ENCODE assay signal across 22 mouse cellular contexts in the genomic region with DNA sequence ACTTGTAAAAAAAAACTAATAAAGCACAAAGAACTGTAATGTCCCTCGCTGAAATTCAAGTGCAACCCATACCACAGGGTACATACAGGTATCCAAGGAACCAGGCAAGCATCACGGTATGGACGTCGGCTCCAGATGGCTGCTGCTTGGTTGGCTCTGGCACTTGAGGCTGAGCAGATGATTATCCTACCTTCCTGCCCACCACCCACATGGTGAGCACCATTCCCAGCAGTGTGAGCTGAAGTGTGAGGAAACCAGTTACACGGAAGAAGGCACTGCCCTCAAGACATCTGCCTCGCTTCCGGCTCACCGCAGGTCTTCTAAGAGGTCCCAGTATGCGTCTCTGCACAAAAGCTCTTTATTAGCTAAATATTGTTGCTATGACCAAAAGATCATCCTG.
DNase-seq lines count a peak whose midpoint lies in the region; TF ChIP-seq lines count a peak whose summit lies in the region.
"Had no signal": no experiment of that assay in that cellular context is flagged by ENCODE, and none has a peak within 500 bp of the region (broad histone marks: within the 10 kb centered on the region; RNA-seq: fewer than 3 reads in every experiment).

No protein-coding gene starts in this region.

- no peak overlapping the region for H3K4me3 ChIP-seq in embryonic fibroblast, embryonic 13.5 days (ENCODE audit: insufficient read depth, low read length)
- H3K4me3 ChIP-seq: forebrain, embryonic 12.5 days; gastrocnemius, adult 2 months; heart, embryonic 10.5 days; layer of hippocampus, adult 2 months; liver, embryonic 13.5 days; midbrain, embryonic 13.5 days had no signal

- TF ChIP-seq CTCF in embryonic fibroblast, embryonic 13.5 days (IDR thresholded peaks at IDR 0.05; ENCODE audit: borderline replicate concordance, insufficient read depth, low read length), result no peak

- DNase-seq in heart, adult 11 months, result peak; percentile 34
- no peak for DNase-seq in heart, adult 18-20 months
- DNase-seq in left cerebral cortex, adult 18-20 months (ENCODE audit: low spot score in 2 of 2), result peak; percentile 34 to 53
- no peak for DNase-seq in left cerebral cortex, adult 11 months (ENCODE audit: low spot score)
- DNase-seq in right cerebral cortex, adult 18-20 months, result peak; percentile 47
- DNase-seq in right cerebral cortex, postnatal 36 days (ENCODE audit: low spot score in 2 of 2), result no peak
- DNase-seq in ovary, adult 18-20 months (ENCODE audit: low spot score), result no peak
- DNase-seq: adrenal gland, postnatal 36 days; B cell, adult 2 months; cerebellum, adult 11 months; gastrocnemius, adult 2 months; heart, postnatal 4 days; kidney, postnatal 10 days; liver, embryonic 13.5 days; lung, adult 2 months; lung, postnatal 14 days had no signal

- 0 out of 2 replicates have a peak, but pooled peaks cover 5% of the 10 kb centered on the region for H3K4me1 ChIP-seq in embryonic fibroblast, embryonic 13.5 days (ENCODE audit: control insufficient read depth, insufficient read depth, low read length)

- H3K27ac ChIP-seq in embryonic fibroblast, embryonic 13.5 days (ENCODE audit: insufficient read depth, low read length), result peak overlapping the region; percentile 20
- H3K27ac ChIP-seq: forebrain, embryonic 12.5 days; gastrocnemius, adult 2 months; heart, embryonic 10.5 days; layer of hippocampus, adult 2 months; liver, embryonic 13.5 days; midbrain, embryonic 13.5 days; stomach, postnatal 0 days had no signal

- TF ChIP-seq POLR2A in embryonic fibroblast, embryonic 13.5 days (IDR thresholded peaks at IDR 0.05; ENCODE audit: low read depth, low read length), result no peak

Comparison
In these comparisons a context has a peak if more than half of its experiments do, and no peak if none do; other contexts are left out.
1. DNase-seq: peak in heart, adult 11 months (single experiment), left cerebral cortex, adult 18-20 months (2 of 2) and right cerebral cortex, adult 18-20 months (single experiment); none in heart, adult 18-20 months (0 of 2), left cerebral cortex, adult 11 months (single experiment), right cerebral cortex, postnatal 36 days (0 of 2) and ovary, adult 18-20 months (single experiment).